Mouse (Mus musculus) spleen, postnatal 36 days (tissue): ENCODE measurements at regions not wholly inside any gene's neighbourhood (a gene's known extent, or its start where the extent isn't known, plus 50 kb on each side); places are given as distances from the start of the nearest gene placed in this dataset.
"Not testable (repeated sequence)": the region's sequence is repeated elsewhere in the genome, so short reads cannot be mapped to it uniquely, and the experiment has no call there.

Source experiments
- DNase-seq, 2 experiments: peaks; one replicate each; pipeline ENCODE4 v3.0.0; 2022; ENCODE audit warnings: low spot score in 2 of 2, mixed read lengths in 1 of 2

DNA sequence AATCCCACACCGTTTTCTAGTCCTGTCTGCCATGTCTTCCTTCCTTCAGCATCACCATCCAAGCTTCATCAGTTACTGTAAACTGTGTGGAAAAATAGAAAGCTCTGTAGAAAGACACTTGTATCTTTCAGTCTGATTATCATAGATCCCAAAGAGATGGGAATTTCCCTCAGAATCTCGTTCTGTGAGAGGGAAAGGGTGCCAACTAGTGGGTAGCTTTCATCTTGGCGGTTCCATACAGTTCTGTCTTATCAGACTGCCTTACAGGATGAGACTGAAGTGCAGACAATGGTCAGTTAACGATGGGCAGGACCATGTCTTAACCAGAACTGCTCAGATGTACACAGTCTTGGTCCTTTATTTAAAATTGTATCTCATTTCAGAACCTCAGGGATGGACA lies 243.9 kb downstream of the Gadd45g start:
- no peak for DNase-seq

DNA sequence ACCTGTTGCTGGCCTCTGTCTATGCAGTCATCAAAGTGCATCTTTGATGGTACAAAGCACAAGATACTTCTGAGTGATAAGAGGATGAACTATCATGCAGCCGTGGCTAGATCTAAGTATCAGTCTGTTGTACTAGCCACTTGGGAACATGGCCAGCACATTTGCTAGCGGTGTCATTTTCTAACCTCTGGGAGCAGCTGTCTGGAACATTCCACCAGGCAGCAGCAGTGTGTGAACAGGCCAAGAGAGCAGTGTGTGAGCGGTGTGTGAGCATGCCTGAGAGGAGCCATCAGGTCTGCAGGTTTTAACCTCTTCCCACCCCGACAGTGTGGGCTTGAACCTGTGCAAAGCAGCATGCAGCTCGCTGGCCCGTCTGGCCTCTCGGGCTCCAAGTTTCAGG lies 248.3 kb downstream of the Gadd45g start:
- DNase-seq, result no peak

DNA sequence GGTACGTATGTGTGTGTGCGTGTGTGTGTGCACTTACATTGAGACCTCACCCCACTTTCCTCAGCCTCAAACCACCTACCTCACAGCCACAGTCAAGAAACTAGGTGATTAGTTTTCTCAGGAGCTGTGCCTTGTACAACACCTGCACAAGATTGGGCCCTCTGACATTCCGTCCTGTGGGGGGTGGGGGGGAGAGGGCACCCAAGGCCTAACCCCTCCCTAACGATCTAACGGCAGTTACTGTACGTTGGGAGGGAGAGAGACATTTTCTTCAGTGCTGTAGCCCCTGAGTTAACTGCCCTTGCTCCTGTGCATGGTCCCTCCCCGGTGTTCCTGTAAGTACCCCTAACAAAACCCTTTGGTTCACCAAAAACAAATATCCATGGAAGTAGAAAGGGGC lies 250.0 kb downstream of the Gadd45g start:
- no peak for DNase-seq

DNA sequence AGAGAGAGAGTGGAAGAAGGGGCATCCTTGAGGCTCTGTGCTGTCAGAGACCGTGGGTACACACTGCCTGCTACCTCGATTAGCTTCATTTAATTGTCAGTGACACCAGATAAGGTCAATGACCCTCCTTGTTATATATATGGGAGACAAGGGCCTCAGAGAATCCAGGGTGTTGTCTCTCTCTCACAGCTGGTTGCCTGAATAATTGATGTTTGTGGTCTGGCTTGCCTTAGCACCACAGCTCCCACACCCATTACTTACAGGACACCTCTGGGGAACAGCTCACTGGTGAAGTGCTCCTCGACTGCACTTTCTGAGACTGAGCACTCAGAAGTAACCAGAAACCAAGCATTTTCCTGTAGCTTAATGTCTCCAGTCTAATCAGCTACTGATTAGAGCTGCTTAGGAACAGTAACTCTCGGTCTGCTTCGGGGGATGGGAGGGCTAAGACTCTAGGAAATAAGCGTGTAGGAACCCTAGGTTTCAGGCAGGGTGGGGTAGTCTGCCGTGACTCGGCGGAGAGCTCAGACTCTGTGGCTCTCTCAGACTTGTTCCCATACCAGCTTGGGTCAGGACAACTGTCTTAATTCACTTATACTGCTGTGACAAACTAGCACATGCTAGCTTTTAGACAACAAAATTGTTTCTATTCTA lies 259.6 kb downstream of the Gadd45g start:
- no peak for DNase-seq

DNA sequence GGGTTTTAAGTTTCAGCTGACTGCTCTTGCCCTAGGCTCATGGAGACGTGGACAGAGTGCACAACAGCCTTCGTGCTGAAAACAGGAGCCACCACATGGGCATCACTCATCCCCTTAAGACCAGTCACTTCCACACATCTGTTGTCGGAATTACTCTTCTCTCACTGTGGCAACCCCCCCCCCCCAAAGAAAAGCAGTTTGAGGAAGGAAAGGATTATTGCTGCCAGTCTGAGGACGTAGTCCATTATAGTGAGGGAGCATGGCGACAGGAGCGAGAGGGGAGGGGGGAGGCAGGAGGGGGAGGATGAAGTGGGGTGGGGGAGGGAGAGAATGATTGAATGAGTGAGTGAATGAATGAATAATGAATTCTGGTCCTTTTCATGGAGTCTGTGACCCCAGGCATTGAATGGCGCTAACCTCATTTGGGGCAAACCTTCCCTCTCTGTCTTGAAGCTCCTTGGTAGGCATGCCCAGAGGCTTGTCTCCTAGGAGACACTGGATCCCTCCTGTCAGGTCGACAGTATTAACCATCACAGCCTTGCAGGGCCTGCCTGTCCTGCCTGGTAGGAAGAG lies 262.0 kb downstream of the Gadd45g start:
- no peak for DNase-seq

DNA sequence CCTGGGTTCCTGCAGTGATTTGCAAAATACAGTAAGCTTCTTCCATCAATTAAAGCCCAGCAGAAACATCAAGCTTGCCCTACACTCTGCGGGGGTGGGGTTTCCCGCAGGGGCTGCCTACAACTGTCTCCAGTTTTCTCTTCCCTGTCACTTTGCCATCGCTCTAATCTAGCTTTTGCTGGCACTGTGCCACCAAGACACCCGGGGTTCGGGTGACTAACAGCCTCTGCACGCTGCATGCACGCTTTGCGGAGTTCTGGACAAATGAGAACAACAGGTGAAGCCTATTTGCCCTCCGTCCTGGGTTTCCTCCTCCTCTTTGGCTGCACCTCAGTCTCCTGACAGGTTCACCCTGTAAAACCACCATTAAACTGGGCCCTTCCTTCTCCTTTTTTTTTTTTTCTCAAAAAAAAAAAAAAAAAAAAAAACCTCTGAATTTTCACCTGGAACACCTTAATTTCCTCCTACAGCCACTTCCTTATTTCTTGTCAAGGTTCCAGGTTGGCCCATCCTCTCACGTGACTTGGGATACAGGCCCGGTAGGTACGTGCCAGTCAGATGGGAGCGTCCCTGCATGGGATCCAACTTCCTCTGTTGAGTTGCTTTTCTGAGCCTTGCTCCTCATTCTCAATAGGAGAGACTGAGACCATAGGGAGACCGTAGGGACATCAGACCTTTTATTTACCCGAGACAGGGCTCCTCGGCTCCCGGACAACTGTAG lies 262.7 kb downstream of the Gadd45g start:
- DNase-seq, result no peak

DNA sequence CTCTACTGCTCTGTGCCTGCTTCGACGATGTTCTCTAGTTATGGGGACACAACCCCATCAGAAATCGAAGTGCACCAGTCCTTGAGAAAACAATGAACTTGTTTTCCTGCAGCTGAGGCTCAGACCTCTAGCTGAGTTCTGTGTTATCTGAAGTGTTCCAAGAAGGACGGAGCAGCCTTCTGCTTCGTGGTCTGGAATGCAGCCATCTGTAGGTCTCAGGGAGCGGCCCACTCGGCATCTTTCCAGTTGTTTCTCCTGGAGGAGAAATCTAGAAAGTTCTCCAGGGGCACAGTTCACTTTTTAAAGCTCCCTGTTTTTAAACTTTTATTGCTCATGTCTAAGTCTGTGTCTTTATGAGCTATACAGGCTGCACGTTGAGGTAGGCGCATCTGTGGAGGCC lies 264.3 kb downstream of the Gadd45g start:
- DNase-seq, result no peak

DNA sequence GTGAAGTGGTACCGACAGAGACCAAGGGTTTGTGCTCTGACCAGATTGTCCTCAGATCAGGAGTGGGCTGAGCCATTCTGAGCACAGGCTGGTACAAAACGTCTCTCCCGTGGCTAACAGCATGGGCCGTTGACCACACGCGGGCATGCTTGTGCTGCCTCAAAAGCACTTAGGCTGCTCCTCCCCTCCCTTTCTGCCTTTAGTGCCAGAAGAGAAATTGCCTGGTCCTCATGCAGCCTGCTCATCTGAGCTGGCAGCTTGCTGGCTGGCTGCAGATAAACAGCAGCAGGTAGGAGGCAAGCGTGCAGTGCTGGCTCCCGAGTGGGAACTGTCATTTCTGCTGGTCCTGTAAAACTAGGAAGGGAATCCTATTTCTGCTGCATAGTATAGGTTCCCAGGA lies 267.1 kb downstream of the Gadd45g start:
- DNase-seq, result no peak

DNA sequence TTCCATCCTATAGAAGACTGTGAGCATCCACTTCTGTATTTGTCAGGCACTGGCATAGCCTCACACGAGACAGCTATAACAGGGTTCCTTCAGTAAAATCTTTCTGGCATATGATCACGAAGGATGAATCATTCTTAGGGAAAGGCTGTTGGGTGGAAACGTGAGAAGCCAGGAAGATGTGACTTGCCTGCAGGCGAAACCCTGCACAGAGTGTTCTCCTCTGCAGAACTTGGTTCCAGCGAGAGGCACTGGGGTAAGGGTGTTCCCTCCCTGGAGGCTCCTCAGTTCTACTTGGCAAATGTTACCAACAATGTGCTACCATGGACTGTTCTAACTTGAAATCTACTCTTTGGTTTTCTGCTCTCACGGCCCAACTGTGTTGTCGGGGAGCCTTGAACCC lies 268.0 kb downstream of the Gadd45g start:
- DNase-seq, result no peak

DNA sequence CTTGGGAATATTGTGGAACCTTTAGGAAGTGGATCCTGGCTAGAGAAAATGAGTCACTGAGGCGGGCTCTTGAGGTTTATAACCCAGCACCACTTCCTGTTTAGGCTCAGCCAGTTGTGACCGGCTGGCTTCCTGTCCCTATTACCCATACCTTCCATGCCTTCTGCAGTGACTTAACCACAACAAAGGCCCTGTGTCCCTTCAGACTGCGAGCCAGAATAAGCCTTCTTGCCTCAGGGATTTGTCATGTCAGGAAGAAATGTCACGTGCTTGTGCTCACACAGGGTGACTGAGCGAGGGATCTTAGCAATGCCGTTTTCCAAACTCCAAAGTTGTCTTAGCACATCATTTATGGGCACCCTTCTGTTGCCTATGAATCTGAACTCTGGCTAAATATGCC lies 268.5 kb downstream of the Gadd45g start:
- DNase-seq, result peak; percentile 20 to 27

DNA sequence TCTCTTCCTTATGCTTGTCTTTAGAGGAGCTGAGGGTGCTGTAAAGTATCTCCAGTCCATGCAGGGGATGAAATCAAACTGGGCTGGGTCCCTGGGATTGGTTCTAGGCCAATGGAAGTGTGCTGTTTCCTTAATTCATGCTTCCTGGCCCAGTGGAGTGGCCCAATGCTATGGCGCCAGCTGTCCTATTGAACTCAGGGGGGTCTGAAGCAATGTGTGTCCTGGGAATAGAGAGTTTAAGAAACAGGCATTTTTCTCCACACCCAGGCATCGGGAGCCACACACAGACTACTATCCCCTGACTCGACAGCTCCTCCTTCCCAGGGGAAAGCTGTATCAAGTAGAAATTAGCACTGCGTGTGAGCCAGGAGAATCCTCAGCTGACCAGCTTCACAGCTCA lies 269.8 kb downstream of the Gadd45g start:
- no peak for DNase-seq

DNA sequence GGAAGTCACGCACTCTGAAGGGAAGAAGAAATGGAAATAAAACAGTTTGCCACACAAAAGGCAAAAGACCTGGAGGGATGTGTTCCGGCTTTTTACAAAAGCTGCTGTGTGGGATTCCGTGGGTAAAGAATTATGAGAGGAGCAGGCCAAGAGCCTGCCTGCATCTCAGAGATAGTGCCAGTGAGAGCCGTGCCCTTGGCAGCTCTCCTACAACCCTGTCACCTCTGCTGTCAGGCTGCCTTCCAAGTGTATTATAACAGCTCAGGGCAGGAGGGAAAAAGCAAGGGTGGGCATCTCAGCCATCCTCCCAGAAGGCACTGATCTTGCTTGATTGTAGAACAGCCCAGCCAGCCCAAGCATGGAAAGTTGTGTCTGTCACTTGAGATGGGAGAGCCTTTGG lies 270.3 kb downstream of the Gadd45g start:
- peak; percentile 33 to 45 for DNase-seq

DNA sequence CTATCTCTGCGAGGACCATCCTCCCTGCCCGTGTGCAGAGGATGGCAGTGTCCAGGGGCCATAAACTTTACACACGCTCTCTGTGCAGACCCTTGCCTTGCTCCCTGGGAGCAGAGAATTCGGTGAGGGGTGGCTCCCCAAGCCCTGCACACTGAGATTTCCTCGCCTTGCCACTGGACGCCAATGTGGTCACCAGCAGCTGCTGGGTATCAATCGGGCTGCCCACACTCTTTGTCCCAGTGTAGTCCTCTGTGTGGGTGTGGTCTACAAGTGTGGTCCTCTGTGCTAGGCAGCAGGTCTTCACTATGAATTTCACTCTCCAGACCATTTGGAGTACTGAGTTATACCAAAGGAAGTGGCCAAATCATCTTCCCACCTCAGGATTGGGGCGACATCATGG lies 274.3 kb downstream of the Gadd45g start:
- DNase-seq, result no peak

DNA sequence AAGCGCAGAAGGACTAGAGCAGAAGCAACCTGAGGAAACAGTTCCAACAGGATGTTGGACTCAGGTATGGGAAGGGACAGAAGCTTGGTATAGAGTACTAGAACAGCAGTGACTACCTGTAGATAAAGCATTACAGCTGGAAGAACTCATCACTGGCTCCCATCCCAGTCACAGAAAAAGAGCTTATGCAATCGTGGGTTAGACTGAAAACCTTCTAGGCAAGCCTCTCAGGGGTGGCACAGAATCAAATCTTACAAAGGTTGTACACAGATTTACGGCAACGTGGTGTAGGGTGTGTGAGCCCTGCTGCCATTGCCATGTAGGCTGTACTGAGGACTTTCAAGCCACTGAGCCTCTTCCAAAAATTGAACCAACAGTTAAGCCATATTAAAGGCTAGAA lies 278.6 kb downstream of the Gadd45g start:
- DNase-seq, result no peak

DNA sequence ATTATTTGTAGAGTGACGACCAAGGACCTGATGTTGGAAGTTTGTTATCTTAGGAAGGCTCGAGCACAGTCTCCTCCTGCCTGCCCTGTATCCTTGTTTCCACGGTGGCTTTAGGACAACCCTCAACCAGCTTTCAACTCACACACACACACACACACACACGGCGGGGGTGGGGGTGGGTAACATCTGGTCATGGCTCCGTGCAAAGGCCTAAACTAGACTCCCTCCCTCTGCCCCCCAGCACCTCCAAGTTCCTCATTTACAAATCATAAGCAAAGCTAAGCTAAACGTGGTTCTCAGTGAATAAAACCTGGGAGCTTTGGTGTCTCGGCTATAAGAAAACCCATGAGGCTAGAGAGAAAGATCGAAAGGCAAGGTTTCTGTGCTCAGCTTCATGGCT lies 281.3 kb downstream of the Gadd45g start:
- DNase-seq, result peak in 1 of 2 experiments; percentile 16

DNA sequence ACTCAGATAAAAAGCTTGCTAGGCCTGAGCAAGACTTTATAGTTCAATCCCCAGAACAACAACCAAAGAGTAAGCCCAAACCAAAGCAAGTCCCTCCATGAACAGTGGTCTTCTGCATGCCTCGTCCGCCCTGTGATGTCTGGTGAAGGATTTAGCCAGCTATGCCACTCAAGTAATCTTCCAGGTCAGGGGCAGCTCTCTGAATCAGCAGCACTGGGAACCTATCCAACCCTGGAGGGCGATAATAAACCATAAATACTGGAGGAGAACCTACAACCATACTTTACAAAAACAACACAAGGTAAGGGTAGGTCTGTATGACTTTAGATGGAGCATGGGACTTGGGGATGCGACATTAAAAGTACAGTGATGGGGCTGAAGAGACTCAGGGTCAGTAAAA lies 283.0 kb downstream of the Gadd45g start:
- DNase-seq, result no peak

DNA sequence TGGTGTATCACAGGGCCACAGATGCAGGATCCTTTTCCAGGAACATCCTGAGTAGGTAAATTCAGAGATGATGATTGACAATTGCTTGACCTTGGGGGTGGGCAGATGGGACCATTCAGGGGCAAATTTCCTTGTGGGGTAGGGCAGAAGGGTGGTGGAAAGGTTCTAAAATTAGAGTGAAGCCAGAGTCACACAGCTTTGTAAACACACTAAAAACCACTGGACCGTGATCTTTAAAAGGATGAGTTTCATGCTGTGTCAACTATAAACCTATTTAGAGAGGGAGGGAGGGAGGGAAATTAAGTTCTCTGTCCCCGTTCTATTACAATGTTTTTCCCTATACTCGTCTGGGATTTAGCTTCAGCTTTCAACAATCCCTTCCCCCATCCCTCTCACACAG lies 286.7 kb downstream of the Gadd45g start:
- no peak for DNase-seq

DNA sequence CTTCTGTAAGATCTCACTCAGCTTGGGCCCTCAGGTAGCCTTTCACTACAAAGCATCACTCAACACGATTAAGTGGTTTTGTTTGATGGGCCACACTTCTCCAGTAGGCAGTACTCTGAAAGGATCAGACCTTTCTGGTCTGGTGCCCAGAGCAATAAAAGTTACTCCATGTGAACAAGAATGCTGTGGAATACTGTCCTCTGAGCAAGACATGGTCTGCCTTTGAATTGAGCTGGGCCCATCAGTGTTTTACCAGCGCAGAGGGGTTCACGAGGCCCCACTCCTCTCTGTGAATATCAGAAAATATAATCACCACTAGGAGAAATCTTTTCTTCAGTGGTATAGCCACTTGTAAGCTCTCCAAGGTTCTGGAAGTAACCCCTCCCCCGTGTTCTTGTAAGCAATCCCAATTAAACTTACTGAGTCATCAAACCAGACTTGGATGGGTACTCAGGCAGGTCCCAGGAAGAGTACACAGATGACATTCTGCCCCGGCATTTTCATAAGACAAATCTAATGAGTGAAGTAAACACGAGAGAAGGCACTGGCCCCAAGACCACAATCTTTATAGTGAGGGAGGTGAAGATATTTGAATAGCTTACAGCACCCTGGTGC lies 292.0 kb downstream of the Gadd45g start:
- no peak for DNase-seq

DNA sequence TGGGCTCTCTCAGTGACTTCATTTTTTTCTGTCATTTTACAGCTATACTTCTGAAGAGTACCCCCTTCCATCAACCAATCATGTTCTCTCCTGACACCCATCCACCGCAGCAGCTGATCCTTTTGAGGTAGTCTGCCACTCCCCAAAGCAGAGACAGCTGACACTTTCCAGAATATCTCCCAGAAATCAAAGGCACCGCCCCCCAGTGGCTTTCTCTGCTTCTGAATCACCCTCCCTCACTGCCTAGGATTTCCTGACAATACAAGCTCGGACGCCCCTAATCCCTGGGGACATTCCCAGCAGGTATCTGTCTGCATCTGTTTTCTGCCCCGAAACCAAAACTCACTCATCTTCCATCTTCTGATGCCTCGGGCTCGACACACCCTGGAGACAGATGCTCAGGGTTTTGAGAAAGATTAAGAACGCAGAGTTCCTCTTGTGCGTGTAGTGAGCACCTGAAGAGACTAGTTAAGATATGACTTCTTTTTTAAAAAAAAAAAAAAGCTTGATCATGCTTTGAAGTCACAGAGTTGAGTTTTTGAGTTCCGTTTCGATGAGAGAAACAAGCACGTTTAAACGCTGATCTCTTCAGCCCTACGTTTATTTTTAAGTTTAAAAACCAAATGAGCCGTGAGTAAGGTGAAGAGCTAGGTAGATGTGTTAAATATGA lies 292.8 kb downstream of the Gadd45g start:
- no peak for DNase-seq

DNA sequence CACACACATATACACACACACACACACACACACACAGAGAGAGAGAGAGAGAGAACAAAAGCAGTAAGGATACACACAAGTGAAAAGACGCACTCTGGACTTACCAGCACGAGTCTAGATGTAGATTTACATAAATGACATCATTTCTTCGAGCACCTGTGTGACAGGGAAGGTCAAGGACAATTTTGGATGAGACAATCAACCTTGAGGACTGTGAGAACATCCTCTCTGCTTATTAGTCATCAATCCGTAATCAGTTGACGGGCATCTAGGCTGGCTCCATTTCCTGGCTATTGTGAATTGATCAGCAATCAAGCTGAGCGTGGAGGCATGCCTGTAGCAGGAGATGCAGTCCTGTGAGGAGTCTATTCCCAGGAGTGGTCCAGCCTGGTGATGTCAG lies 293.7 kb downstream of the Gadd45g start:
- no peak for DNase-seq

DNA sequence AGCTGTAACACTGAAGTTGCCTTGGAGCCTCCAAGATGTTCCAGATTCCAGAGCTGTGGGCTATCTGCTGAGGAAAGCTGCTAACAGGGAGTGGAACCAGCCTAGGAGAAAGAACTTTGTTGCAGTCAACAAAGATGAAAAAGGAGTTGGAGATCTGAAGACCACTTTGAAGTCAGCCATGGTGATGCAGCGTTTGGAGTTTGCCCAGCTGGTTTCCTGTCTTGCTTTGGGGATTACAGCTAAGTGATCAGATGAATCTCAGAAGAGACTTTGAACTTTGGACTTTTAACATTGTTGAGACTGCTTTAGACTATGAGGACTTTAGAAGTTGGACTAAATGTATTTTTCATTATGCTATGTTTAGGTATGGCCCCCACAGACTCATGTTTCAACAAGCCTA lies 297.6 kb downstream of the Gadd45g start:
- not testable (repeated sequence) for DNase-seq

DNA sequence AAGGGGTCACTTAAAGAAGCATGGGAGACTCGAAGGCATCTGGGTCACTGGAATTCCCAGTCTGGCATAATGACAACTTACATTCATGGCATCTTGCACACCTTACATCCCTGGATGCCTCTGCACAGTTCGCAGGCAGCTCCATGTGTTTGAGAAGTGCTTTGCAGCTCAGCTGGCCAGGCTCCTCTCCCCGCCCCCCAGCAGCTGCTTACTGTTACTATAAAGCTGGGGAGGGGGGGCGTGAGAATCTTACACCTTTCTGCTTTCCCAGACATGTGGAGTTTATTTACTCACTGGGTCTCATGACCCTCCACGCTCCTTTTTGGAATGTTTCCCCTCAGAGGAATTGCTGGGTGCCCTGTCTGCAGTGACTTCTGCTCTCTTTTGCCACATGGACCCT lies 299.4 kb downstream of the Gadd45g start:
- no peak for DNase-seq
